8 mouse cellular contexts compared by ENCODE assay signal in the genomic region with DNA sequence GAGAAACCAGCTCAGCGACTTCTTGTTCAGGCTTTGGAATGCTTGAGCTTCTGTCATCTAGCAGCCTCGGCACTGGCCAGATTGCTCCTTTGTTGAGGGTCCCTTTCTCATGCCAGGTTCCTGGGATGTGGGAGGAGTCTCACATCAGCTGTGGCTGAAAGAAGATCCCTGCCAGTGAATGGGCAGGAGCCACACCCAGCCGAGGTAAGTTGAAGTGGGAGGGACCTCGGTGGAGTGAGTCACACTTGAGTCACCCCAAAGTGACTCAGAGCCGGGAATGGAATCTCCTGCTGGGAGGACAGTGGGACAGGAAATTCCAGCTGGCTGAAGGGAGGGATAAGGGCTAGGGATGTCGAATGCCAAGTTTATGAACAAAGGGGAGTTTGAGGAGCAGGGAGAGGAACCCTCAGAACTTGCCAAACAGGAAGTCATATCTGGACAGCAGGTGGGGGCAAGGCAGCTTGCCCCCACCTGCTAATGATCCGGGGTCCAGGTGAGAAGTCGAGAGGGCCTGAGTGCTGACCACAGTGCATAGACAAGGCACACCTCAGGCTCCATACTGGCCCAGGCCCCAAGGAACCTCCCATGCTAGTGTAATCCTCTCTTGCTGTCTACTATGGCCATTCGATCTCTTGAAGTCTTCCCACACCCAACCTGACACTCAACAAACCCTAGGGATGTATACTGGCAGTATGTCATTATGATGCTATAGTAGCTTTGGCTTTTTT. TPM values are rescaled to one million over a fixed set of nuclear protein-coding genes. Genes with fewer than 3 reads are reported as not detected.
A peak's percentile ranks its signal among the peaks of the same experiment; 100 is the strongest.
DNase-seq lines count a peak whose midpoint lies in the region.

No protein-coding gene starts in this region.

- peak; percentile 35 for DNase-seq in ovary, adult 18-20 months (ENCODE audit: low spot score)
- no peak for DNase-seq in ovary, postnatal 10 days (ENCODE audit: low spot score)
- peak; percentile 6 for DNase-seq in c-Kit-positive CD71-positive TER-119-negative erythroid progenitor cells, embryonic 14.5 days (ENCODE audit: low read depth)
- peak; percentile 70 for DNase-seq in heart, adult 8-10 months (ENCODE audit: low spot score)
- peak; percentile 68 for DNase-seq in kidney, postnatal 10 days
- DNase-seq in mesoderm, embryonic 11.5 days (ENCODE audit: low read depth, low spot score) = peak; percentile 54
- no peak for DNase-seq in testis, postnatal 10 days (ENCODE audit: low spot score)
- DNase-seq in layer of hippocampus, postnatal 10 days (ENCODE audit: low spot score in 2 of 2) = no peak

RNA-seq across cellular contexts. Expression of a gene that starts 27.1 kb away (rescaled TPM):
- total RNA-seq in heart, adult 8-10 months (2022) = 100 to 1,000 TPM in 1 of 4 experiments, 10 to 100 TPM in 3; 86.4 to 102 (median 90.7) TPM
- total RNA-seq in layer of hippocampus, postnatal 10 days (2021) = 10 to 100 TPM; 63.3 to 65.6 TPM

RNA-seq across cellular contexts. Expression of a gene that starts 31.6 kb away (rescaled TPM):
- 100 to 1,000 TPM in 1 of 4 experiments, 10 to 100 TPM in 3; 69.4 to 102 (median 73.2) TPM for total RNA-seq in heart, adult 8-10 months (2022)
- total RNA-seq in layer of hippocampus, postnatal 10 days (2021) = 1,000 to 10,000 TPM; 1,683 to 1,895 TPM

Comparison
In these comparisons a context has a peak if more than half of its experiments do, and no peak if none do; other contexts are left out.
1. DNase-seq: peak in ovary, adult 18-20 months (single experiment), c-Kit-positive CD71-positive TER-119-negative erythroid progenitor cells, embryonic 14.5 days (single experiment), heart, adult 8-10 months (single experiment), kidney, postnatal 10 days (single experiment) and mesoderm, embryonic 11.5 days (single experiment); none in ovary, postnatal 10 days (single experiment), testis, postnatal 10 days (single experiment) and layer of hippocampus, postnatal 10 days (0 of 2).
2. RNA of a gene that starts 31.6 kb away (total RNA-seq): 1,683 to 1,895 TPM in layer of hippocampus, postnatal 10 days; 69.4 to 102 TPM in heart, adult 8-10 months; every median in the first group is over 10 times any median in the second.